Mouse (Mus musculus) left cerebral cortex, adult 6 months (tissue): ENCODE results near the gene Olfr1321. TPM values are rescaled to one million over a fixed set of nuclear protein-coding genes. Genes with fewer than 3 reads are reported as not detected.

ENCODE experiments used
- long read RNA-seq, 2 experiments: library from polyadenylated mRNA; unstranded; transcript quantifications; one replicate each; pipeline ENCODE4 v2.0.0; 2019 to 2020
- polyA plus RNA-seq: library from polyadenylated mRNA; unstranded; fragments of <200 nt; fragmentation: Nextera tagmentation; gene quantifications from 2 replicates; pipeline ENCODE4 v1.2.3, GENCODE M21; 2021

Gene Olfr1321
- polyA plus RNA-seq, result not detected in 2 replicates
- long read RNA-seq, experiment 1, result 0 reads
- long read RNA-seq, experiment 2, result 0 reads

DNA sequence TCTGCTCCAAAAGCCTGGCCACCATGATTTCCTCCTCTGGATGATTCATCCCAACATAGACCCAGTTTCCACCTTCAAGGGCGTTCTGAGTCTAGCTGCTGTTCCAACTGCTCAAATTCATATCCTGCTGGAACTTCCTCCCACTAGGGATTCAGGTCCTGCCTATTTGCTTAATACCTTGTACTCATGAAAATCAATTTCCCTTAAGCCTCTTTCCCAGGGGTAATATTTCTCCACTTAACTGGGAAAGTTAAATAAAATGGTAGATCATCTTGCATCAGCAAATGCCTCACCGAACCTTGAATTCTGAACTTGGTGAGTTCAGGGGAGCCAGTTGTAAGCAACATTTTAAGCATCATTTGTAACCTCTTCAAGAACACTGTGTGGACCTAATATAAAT, at the start of gene Olfr1321:
Gene Olfr1321, minus strand, starts transcription at position 101 of the 400 bp plus-strand sequence.

Other genes with a start within 250 kb of the Olfr1321 start
- not detected in 2 replicates for gene Olfr1320, start 62.7 kb downstream of the Olfr1321 start, polyA plus RNA-seq
- 0.85 and 2.4 TPM in 2 replicates for gene Igsf1, start 62.7 kb upstream of the Olfr1321 start, polyA plus RNA-seq
- gene Olfr1322, start 156.4 kb upstream of the Olfr1321 start, polyA plus RNA-seq, result not detected in 2 replicates